Mouse (Mus musculus): ENCODE measurements around the gene Btbd3. TPM values are rescaled to one million over a fixed set of nuclear protein-coding genes. Genes with fewer than 3 reads are reported as not detected.

The Btbd3 gene
- total RNA-seq, 2 experiments from 2014 or later: 145 to 160 TPM

GRCm38 (mm10) chr2:138515531-138515930 lies 259.2 kb downstream of the Btbd3 start:
- no peak for DNase-seq (ENCODE audit: low spot score in 2 of 2)

DNA sequence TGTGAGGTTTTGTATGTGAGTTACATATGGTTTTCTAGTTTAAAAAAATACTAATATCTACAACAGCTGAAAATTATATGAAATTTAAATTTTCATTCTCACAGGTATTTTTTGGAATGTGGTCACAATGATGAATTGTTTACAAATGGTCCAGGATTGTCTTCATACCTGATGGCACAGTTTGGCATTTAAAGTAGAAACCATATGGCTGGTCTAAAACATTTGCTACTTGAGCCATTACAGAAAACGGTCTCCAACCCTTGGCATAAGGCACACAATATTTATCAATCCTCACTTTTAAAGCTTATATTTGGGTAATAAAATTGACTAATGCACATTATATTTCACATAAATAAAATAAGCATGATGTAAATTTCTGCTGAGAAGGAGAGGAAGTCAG lies 272.1 kb downstream of the Btbd3 start:
- DNase-seq (ENCODE audit: low spot score in 2 of 2): no peak

- DNase-seq (ENCODE audit: low spot score in 2 of 2): no peak
Observed at GRCm38 (mm10) chr2:138531160-138531967, 275.0 kb downstream of the Btbd3 start.

DNA sequence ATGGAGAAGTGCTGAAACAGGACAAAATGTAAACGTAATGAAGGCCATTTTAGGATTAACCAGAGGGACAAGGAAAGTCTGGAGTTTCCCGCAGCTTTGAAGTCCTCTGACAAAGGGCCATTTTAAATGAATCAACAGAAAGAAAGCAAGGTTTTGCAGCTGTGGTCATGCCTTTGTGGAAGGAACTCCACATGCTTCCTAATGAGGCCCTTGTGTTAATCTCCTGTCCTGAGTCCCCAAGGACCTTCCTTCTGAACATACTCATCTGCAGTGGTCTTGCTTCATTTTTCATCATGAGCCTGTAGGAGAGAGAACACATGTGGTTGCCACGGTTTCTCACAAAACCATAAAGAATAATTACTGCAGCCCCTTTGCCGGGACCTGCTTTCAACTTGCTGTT lies 275.6 kb downstream of the Btbd3 start:
- DNase-seq (ENCODE audit: low spot score in 2 of 2): no peak

GRCm38 (mm10) chr2:138539655-138540054 lies 283.3 kb downstream of the Btbd3 start:
- DNase-seq (ENCODE audit: low spot score in 2 of 2): no peak

DNA sequence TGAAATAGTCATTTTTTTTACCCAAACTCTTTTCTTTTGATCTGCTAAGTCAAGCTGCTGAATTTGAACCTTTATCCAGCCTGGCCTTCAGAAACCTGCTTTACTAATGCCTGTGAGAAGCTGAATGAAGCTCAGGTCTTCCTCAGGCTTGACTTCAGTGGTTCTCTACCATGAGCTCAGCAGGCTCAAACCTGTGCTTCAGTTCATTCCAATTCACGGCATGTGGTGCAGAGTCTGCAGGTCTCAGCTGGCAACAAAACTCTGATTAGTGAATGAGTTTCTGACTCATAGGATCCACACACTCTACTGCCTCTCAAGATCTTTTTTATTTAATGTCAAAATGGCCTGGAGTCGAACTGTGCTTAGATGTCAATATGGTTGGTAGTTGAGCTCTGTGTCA lies 292.6 kb downstream of the Btbd3 start:
- DNase-seq (ENCODE audit: low spot score in 2 of 2): no peak

DNA sequence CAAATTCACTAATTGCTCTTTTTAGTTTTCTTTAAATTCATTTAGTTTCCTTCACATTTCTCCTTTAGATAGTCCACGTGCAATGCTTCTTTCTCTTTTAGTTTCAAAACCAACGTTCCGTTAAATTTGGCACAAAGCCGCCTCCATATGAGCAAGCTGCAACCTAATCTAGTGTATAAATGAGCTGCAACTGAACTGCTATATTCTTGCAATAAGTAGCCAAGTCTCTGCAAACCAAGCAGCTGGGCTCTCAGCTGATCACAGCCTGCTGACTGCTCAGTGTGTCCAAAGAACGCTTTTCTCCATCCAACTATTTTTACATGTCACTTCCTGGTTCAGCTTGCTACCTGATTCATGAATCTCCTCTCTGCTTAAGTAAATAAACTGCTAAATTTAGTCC lies 295.2 kb downstream of the Btbd3 start:
- peak; percentile 28 to 49 for DNase-seq (ENCODE audit: low spot score in 2 of 2)

DNA sequence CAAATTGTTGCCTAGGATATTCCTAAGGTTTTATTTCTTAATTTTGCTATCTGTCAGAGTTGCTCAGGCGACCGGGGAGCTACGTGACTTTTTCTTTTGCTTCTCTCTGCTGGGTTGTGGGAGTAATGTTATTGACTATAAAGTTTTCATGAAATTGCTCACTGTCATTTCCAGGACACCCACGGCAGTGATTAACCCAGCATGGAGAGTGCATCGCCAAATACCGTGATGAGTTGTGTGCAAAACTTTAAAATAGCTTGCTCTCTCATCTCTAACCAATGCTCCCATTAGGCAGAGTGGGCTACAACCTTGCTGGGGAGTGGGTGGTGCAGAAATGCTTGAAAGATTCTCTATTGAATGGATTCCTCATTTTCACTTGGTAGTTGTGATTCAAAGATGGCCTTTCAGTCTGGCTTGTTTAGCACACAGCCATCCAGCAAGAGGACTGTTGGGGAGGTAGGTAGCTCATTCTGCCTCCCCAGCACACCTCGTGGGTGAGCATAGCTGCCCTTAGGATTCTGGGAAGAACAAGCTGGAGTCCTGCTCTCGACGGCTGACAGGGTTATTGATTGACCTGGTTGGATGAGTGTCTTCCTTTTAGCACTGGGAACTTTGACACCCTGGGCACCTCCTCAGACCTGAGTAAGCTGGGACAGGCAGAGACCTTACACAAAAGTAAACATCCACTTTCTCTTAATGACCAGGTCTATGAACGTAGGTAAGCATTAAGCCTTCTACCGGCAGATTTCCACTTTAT lies 298.9 kb downstream of the Btbd3 start:
- DNase-seq (ENCODE audit: low spot score in 2 of 2): peak; percentile 3 to 11

- DNase-seq (ENCODE audit: low spot score in 2 of 2): no peak
Observed at GRCm38 (mm10) chr2:138585930-138586329, 329.6 kb downstream of the Btbd3 start.

- DNase-seq (ENCODE audit: low spot score in 2 of 2): peak in 1 of 2 experiments; percentile 13
Observed at GRCm38 (mm10) chr2:138587335-138587734, 331.0 kb downstream of the Btbd3 start.

DNA sequence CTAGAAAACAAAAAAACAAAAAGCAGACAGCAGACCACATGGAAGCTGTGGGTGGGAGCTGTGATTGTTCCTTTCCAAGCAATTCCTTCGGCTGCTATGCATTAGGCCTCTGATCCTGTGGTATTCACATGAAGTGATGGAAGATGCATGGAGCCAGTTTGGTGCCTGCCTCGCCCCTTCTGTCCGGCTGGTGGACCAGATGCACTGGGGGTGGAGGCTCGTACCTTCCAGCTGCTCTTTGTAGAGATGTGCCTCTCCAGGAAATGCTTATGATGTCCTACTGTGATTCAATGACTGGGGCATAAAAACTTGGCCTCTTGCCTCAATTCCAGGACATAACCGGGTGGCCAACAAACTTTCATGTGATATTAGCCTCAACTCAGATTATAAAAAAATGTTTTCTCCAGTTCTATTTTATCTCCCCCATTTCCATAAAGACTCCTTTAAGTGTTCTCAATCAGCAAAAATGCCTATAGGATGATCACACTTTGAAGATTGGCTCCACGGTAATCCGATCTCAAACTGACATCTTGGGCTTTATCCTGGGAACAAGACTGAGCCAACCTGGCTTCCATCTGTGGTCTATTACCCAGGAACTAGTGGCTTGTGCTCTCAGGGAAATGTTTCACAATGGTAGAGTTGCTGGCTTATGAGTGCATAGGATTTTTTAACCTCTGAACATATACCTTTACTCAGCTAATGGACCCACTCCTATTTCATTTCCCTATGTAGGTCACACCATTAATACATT lies 331.6 kb downstream of the Btbd3 start:
- DNase-seq (ENCODE audit: low spot score in 2 of 2): peak; percentile 28 to 56

DNA sequence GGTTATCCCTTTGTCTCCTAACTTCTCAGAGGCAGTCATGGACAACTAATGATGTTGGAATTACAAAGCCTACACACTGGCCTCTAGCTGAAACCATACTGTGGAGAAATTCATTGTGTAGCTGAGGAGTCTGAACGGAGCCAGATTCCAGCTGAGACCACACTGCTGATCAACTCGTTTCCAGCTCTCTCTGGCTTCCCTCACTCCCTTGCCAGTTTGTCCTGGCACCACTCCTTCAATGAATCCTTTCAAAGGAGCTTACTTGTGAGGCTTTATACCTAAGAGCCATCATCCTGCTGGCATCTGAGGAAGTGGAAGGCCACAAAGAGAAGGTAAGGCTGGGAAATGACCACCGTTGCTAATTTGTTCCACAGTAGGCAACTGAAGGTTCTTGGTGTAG lies 332.7 kb downstream of the Btbd3 start:
- no peak for DNase-seq (ENCODE audit: low spot score in 2 of 2)

DNA sequence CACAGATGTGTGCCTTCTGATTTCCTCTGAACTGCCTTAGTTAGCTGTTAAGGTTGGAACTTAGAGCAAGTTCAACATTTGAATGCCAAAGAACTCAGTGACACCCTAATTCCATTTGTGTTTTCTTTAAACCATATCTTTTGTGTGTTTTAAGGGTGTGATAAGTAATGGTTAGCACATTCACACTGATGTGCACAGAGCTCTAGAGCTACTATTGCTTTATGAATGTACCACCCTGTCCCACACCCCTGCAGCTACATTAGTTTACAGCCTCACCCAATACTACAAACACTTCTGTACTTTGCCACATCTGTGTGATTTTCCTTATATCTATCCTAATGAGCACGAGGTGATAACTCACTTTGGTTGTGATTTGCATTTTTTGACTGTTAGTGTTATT lies 333.9 kb downstream of the Btbd3 start:
- no peak for DNase-seq (ENCODE audit: low spot score in 2 of 2)

DNA sequence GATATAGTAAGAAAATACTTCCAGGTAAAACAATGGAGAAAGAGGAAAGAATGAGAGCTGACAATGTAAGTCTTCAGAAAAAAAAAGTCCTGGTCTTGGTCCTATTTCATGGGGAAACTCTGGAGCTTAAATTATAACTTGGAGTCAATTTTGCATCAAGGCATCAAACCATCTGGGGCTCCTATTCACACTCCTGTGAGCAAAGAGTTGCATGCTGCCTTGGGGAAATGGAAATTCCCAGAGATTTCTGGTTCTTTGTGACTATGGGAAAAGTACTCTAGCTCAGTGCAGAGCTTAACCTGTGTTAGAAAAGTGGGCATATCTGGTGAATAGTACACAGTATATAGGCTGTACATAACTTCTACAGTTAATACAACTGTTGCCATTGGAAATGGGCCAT lies 356.0 kb downstream of the Btbd3 start:
- no peak for DNase-seq (ENCODE audit: low spot score in 2 of 2)

GRCm38 (mm10) chr2:138617501-138617900 lies 361.1 kb downstream of the Btbd3 start:
- peak; percentile 14 to 39 for DNase-seq (ENCODE audit: low spot score in 2 of 2)
